Mouse (Mus musculus) adrenal gland, adult 18-20 months (tissue): ENCODE data around the gene Olfr1271. TPM values are rescaled to one million over a fixed set of nuclear protein-coding genes. Genes with fewer than 3 reads are reported as not detected.
"Not testable (repeated sequence)": the region's sequence is repeated elsewhere in the genome, so short reads cannot be mapped to it uniquely, and the experiment has no call there.

Experiments
- DNase-seq, 2 experiments: peaks; one replicate each; pipeline ENCODE4 v3.0.0; 2021 to 2022; ENCODE audit warnings: low spot score in 2 of 2
- long read RNA-seq, 2 experiments: library from polyadenylated mRNA; stranded (forward); transcript quantifications; one replicate each; pipeline ENCODE4 v2.0.0; 2021
- total RNA-seq, 2 experiments: library from RNA; stranded (reverse); gene quantifications; 1 replicate in 1 of 2; 2 replicates in 1 of 2; pipeline ENCODE4 v1.2.3; 2021

Olfr1271 gene
- total RNA-seq = not detected
- long read RNA-seq, experiment 1 = 0 reads
- long read RNA-seq, experiment 2 = 0 reads

DNA sequence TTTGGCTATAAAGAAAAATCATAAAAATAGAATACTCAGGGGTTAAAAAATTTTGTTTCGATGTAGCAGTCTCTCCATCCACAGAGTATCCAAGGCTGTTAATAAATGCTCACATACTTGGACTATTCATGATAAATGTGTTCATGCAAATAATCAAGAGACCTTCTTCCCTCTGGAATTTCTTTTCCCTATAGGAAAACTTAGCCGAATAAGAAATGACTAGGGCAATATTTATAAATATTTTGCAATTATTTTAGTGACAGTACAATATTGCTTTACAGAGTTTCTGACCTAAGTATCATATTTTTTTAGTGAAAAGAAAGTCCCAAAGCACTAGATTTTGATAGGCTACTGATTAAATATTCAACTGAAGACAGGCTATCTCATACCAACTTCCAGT lies at the start of gene Olfr1271:
Gene Olfr1271 (minus strand): TSS at position 101 of the 400 bp plus-strand sequence.
- no peak for DNase-seq

DNA sequence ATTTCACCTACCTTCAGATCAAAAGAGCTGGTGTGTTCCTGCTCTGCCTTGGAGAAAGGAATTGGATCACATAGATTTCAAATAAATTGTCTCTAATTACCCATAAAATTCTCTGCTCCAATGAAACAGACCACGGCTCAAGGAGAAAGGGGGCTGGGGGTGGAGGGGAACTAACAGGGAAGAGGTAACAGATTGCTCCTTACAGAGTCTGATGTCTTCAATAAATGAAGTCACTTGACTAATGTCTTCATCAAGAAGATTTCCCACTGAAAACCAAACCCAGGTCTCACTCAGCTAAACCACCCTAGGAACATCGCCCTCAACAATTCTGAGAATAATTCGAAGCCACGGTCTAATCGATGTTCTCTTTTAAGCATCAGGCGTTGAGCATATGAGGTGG lies 21.9 kb upstream of the Olfr1271 start, which contains the start of gene Olfr1272:
Gene Olfr1272 (minus strand): TSS at position 101 of the 400 bp plus-strand sequence.
- DNase-seq = no peak

DNA sequence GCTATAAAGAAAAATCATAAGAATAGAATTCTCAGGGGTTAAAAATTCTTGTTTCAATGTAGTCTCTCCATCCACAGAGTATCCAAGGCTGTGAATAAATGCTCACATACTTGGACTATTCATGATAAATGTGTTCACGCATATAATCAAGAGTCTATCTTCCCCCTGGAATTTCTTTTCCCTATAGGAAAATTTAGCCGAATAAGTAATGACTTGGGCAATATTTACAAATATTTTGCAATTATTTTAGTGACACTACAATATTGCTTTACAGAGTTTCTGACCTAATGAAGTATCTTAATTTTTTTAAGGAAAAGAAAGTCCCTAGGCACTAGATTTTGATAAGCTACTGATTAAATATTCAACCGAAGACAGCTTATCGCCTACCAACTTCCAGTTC lies 13.3 kb downstream of the Olfr1271 start, which contains the start of gene Olfr142:
Gene Olfr142 (minus strand): TSS at position 101 of the 400 bp plus-strand sequence.
- no peak for DNase-seq

- DNase-seq = not testable (repeated sequence)
These were observed 46.4 kb downstream of the Olfr1271 start, which contains the start of gene Olfr1506 for GRCm38 (mm10) chr2:90224393-90224792. Olfr1506 (minus strand) TSS chr2:90224493.

Other genes with a start within 250 kb of the Olfr1271 start
- gene Olfr1264, start 245.5 kb downstream of the Olfr1271 start, total RNA-seq = not detected
- gene Olfr1265, start 235.7 kb downstream of the Olfr1271 start, total RNA-seq = not detected
- gene Olfr140, start 207.4 kb downstream of the Olfr1271 start, total RNA-seq = not detected
- not detected for gene Olfr1269, start 149.6 kb downstream of the Olfr1271 start, total RNA-seq
- gene Olfr32, start 128.7 kb downstream of the Olfr1271 start, total RNA-seq = not detected
- gene Olfr1270, start 117.9 kb downstream of the Olfr1271 start, total RNA-seq = not detected
- gene Olfr1506, start 46.5 kb downstream of the Olfr1271 start, total RNA-seq = under 1 TPM in 1 of 2 experiments, not detected in 1; 0.13 TPM
- gene Olfr142, start 13.4 kb downstream of the Olfr1271 start, total RNA-seq = not detected
- not detected for gene Olfr1272, start 21.8 kb upstream of the Olfr1271 start, total RNA-seq
- gene Gm13769, start 51.2 kb upstream of the Olfr1271 start, total RNA-seq = not detected
- not detected for gene Olfr1274-ps, start 127.7 kb upstream of the Olfr1271 start, total RNA-seq